Comparison of ENCODE assay signal across 21 mouse cellular contexts in the genomic region with DNA sequence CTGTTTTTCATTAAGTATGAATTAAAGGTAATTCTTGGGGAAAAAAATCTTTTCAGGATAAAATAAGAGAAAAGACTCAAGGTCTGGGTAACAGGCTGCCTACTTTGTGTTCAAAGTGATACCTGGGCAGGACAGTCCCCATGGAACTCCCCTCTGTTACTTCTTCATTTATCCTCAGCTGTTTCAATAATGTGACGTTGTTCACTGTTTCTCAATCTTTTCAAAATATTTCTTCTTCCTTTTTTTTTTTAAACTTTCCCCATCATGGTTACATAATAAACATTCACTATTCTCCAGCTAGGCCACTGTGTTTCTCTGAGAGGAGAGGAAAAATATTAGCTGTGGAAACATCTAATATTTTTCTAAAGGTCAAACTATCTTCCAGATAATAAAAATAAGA.
DNase-seq lines count a peak whose midpoint lies in the region; ATAC-seq and TF ChIP-seq lines count a peak whose summit lies in the region.
"Had no signal": no experiment of that assay in that cellular context is flagged by ENCODE, and none has a peak within 500 bp of the region (broad histone marks: within the 10 kb centered on the region; RNA-seq: fewer than 3 reads in every experiment).

No protein-coding gene starts in this region.

- peak; percentile 72 for ATAC-seq in megakaryocyte, adult 5-6 weeks (ENCODE audit: poor library complexity, severe bottlenecking)
- ATAC-seq: forebrain, embryonic 13.5 days; forebrain, postnatal 0 days; hindbrain, embryonic 16.5 days; inflammation-experienced regulatory T-cells, adult 6 months had no signal

- DNase-seq in gastrocnemius, adult 2 months, result no peak
- no peak for DNase-seq in gastrocnemius, postnatal 36 days
- DNase-seq in 416B (ENCODE audit: low read depth), result peak; percentile 3
- peak; percentile 4 for DNase-seq in c-Kit-positive CD71-negative TER-119-negative erythroid progenitor cells, embryonic 14.5 days (ENCODE audit: low read depth)
- no peak for DNase-seq in cerebellum, adult 9-11 months
- DNase-seq in right cerebral cortex, postnatal 4 days, result no peak
- no peak for DNase-seq in layer of hippocampus, postnatal 36 days
- DNase-seq: adrenal gland, adult 8-10 months; adrenal gland, postnatal 36 days; cerebellum, adult 11 months; cerebellum, adult 8-10 months; cerebellum, postnatal 25 days; forebrain, postnatal 0 days; gastrocnemius, postnatal 25 days; heart, postnatal 14 days had no signal

- no peak overlapping the region for H3K4me3 ChIP-seq in gastrocnemius, adult 2 months
- H3K4me3 ChIP-seq: embryonic facial prominence, embryonic 13.5 days; forebrain, embryonic 13.5 days; heart, embryonic 15.5 days had no signal

- no peak for TF ChIP-seq CTCF in gastrocnemius, adult 2 months (IDR thresholded peaks at IDR 0.05)

- intact Hi-C loops in gastrocnemius, adult 2 months (cut with DNase I), result no loop called here
- intact Hi-C loops in gastrocnemius, postnatal 36 days (cut with DNase I), result no loop called here

- H3K27ac ChIP-seq in gastrocnemius, adult 2 months, result peak overlapping the region; percentile 48; the same call in 1 of the 2 replicates
- H3K27ac ChIP-seq: embryonic facial prominence, embryonic 13.5 days; forebrain, embryonic 13.5 days; heart, embryonic 15.5 days had no signal

Comparison
In these comparisons a context has a peak if more than half of its experiments do, and no peak if none do; other contexts are left out.
1. DNase-seq: peak in 416B (single experiment) and c-Kit-positive CD71-negative TER-119-negative erythroid progenitor cells, embryonic 14.5 days (single experiment); none in gastrocnemius, adult 2 months (single experiment), gastrocnemius, postnatal 36 days (0 of 2), cerebellum, adult 9-11 months (single experiment), right cerebral cortex, postnatal 4 days (single experiment) and layer of hippocampus, postnatal 36 days (0 of 2).